Mouse (Mus musculus) liver, embryonic 16.5 days (tissue): ENCODE data around the gene Spatc1l. TPM values are rescaled to one million over a fixed set of nuclear protein-coding genes. Genes with fewer than 3 reads are reported as not detected.

Experiments
- ATAC-seq: fragments of 200-750 bp; cut with Nextera tagmentation; 2 replicates; pipeline ENCODE4 v1.8.0; 2017; ENCODE audit warnings: low read depth, mild to moderate bottlenecking, moderate number of reproducible peaks, moderate library complexity
- H3K27ac ChIP-seq: fragments of 300-500 bp; sonication (generic); 2 replicates; pipeline ENCODE4 v1.5.1; 2014; ENCODE audit warnings: mild to moderate bottlenecking, low read length
- H3K27me3 ChIP-seq: fragments of 300-500 bp; sonication (generic); 2 replicates; pipeline ENCODE4 v1.6.1; 2014; ENCODE audit warnings: low read depth, low read length, mixed read lengths; ENCODE audit not compliant: control insufficient read depth, insufficient read depth
- H3K36me3 ChIP-seq: fragments of 300-500 bp; sonication (generic); 2 replicates; pipeline ENCODE4 v1.6.1; 2014; ENCODE audit warnings: mild to moderate bottlenecking; ENCODE audit not compliant: control insufficient read depth, insufficient read depth
- H3K4me1 ChIP-seq: fragments of 300-500 bp; sonication (generic); 2 replicates; pipeline ENCODE4 v1.6.1; 2014; ENCODE audit warnings: low read depth, low read length, mixed read lengths; ENCODE audit not compliant: control insufficient read depth
- H3K4me2 ChIP-seq: fragments of 300-500 bp; sonication (generic); 2 replicates; pipeline ENCODE4 v1.6.1; 2014; ENCODE audit warnings: low read depth, low read length, mixed read lengths
- H3K4me3 ChIP-seq: fragments of 300-500 bp; sonication (generic); 2 replicates; pipeline ENCODE4 v1.5.1; 2014; ENCODE audit warnings: low read depth, mild to moderate bottlenecking, low read length
- H3K9ac ChIP-seq: fragments of 300-500 bp; sonication (generic); 2 replicates; pipeline ENCODE4 v1.6.1; 2014; ENCODE audit warnings: low read depth, low read length
- H3K9me3 ChIP-seq: fragments of 300-500 bp; sonication (generic); replicated peaks from 2 replicates; pipeline ENCODE4 v1.6.1; 2016; ENCODE audit warnings: low read length; ENCODE audit not compliant: control insufficient read depth
- WGBS: fragments of 180-500 bp; shearing (Covaris S2); extraction: QIAGEN DNeasy Blood & Tissue Kit; methylation state at CpG from one replicate; pipeline ENCODE4 v1.1.7; 2014; ENCODE audit not compliant: insufficient replicate concordance; 5-methylcytosine and 5-hydroxymethylcytosine counted together
- polyA plus RNA-seq: library from polyadenylated mRNA; unstranded; fragments of >200 nt; fragmentation: Nextera tagmentation; extraction: Ambion mirVana; gene quantifications from 2 replicates; pipeline ENCODE4 v1.2.1, GENCODE M21; 2015

Spatc1l gene
- polyA plus RNA-seq, 1 experiment from 2014 or later = not detected

GRCm38 (mm10) chr10:76575374-76575773, 13.3 kb downstream of the Spatc1l start, which contains the start of gene Ftcd:
TSS of gene Ftcd (plus strand) at chr10:76575648.
- Histone ChIP-seq H3K9me3 (no peaks in the 10 kb centered on the region), H3K27ac (peak within 1 kb of the TSS; percentile 78), H3K36me3 (no peaks in the 10 kb centered on the region), H3K4me3 (peak within 1 kb of the TSS; percentile 37), H3K27me3 (no peaks in the 10 kb centered on the region), H3K4me1 (no peaks in the 10 kb centered on the region; the same call in none of the 2 replicates), H3K9ac (no peak within 1 kb of the TSS; the same call in 1 of the 2 replicates), H3K4me2 (peak within 1 kb of the TSS; percentile 33)
- WGBS = 53% methylated on average over 3 of the region's 3 CpGs
- ATAC-seq = peak; percentile 74

GRCm38 (mm10) chr10:76576920-76577319, 14.8 kb downstream of the Spatc1l start:
- H3K27ac ChIP-seq = peak overlapping the region; percentile 78
- peak; percentile 68 for ATAC-seq
- no peaks in the 10 kb centered on the region; the same call in none of the 2 replicates for H3K4me1 ChIP-seq
- no peaks in the 10 kb centered on the region for H3K36me3 ChIP-seq
- peak overlapping the region; percentile 33; the same call in 1 of the 2 replicates for H3K4me2 ChIP-seq
- H3K4me3 ChIP-seq = no peak overlapping the region
- WGBS = 48% methylated on average over 7 of the region's 7 CpGs
- H3K9me3 ChIP-seq = no peaks in the 10 kb centered on the region
- no peaks in the 10 kb centered on the region for H3K27me3 ChIP-seq
- no peak overlapping the region for H3K9ac ChIP-seq

- no peak for ATAC-seq
- Histone ChIP-seq H3K4me2 (no peak overlapping the region), H3K9me3 (no peaks in the 10 kb centered on the region), H3K27me3 (no peaks in the 10 kb centered on the region), H3K4me1 (no peaks in the 10 kb centered on the region), H3K36me3 (no peaks in the 10 kb centered on the region), H3K27ac (no peak overlapping the region), H3K4me3 (no peak overlapping the region), H3K9ac (no peak overlapping the region)
- WGBS = 22% methylated on average over 9 of the region's 10 CpGs
These were observed 22.1 kb downstream of the Spatc1l start for GRCm38 (mm10) chr10:76584138-76584537.

GRCm38 (mm10) chr10:76586190-76586589, 24.1 kb downstream of the Spatc1l start:
- Histone ChIP-seq H3K4me3 (no peak overlapping the region), H3K9me3 (no peaks in the 10 kb centered on the region), H3K4me1 (no peaks in the 10 kb centered on the region), H3K27me3 (no peaks in the 10 kb centered on the region), H3K4me2 (no peak overlapping the region), H3K9ac (no peak overlapping the region), H3K36me3 (no peaks in the 10 kb centered on the region), H3K27ac (no peak overlapping the region)
- WGBS = 47% methylated on average over 1 of the region's 1 CpGs
- ATAC-seq = no peak

GRCm38 (mm10) chr10:76590197-76590596, 28.1 kb downstream of the Spatc1l start:
- Histone ChIP-seq H3K9me3 (no peaks in the 10 kb centered on the region), H3K27ac (no peak overlapping the region), H3K36me3 (no peaks in the 10 kb centered on the region), H3K4me3 (no peak overlapping the region), H3K27me3 (no peaks in the 10 kb centered on the region), H3K9ac (no peak overlapping the region), H3K4me1 (no peaks in the 10 kb centered on the region), H3K4me2 (no peak overlapping the region)
- 66% methylated on average over 11 of the region's 11 CpGs for WGBS
- no peak for ATAC-seq

- no peak for ATAC-seq
- 80% methylated on average over 31 of the region's 31 CpGs for WGBS
- Histone ChIP-seq H3K27me3 (no peaks in the 10 kb centered on the region), H3K9ac (no peak overlapping the region), H3K36me3 (no peaks in the 10 kb centered on the region), H3K27ac (no peak overlapping the region), H3K4me3 (no peak overlapping the region), H3K4me1 (no peaks in the 10 kb centered on the region), H3K9me3 (no peaks in the 10 kb centered on the region), H3K4me2 (no peak overlapping the region)
These were observed 34.3 kb downstream of the Spatc1l start for GRCm38 (mm10) chr10:76596338-76596737.

GRCm38 (mm10) chr10:76602690-76603089, 40.6 kb downstream of the Spatc1l start:
- 45% methylated on average over 3 of the region's 3 CpGs for WGBS
- no peak for ATAC-seq

GRCm38 (mm10) chr10:76612473-76612872, 50.4 kb downstream of the Spatc1l start:
- ATAC-seq = no peak
- WGBS = 71% methylated on average over 7 of the region's 7 CpGs
- Histone ChIP-seq H3K27me3 (no peaks in the 10 kb centered on the region), H3K9ac (no peak overlapping the region), H3K9me3 (no peaks in the 10 kb centered on the region), H3K4me1 (no peaks in the 10 kb centered on the region), H3K4me2 (no peak overlapping the region), H3K27ac (no peak overlapping the region), H3K36me3 (no peaks in the 10 kb centered on the region), H3K4me3 (no peak overlapping the region)

More at GRCm38 (mm10) chr10:76602690-76603089, 40.6 kb downstream of the Spatc1l start:
- Histone ChIP-seq H3K4me1 (no peaks in the 10 kb centered on the region), H3K4me3 (no peak overlapping the region), H3K9ac (no peak overlapping the region), H3K27me3 (no peaks in the 10 kb centered on the region), H3K4me2 (no peak overlapping the region), H3K27ac (no peak overlapping the region), H3K36me3 (no peaks in the 10 kb centered on the region), H3K9me3 (no peaks in the 10 kb centered on the region)
